Mouse (Mus musculus) intestine, embryonic 16.5 days (tissue): Measurements from ENCODE around the gene Gid8. TPM values are rescaled to one million over a fixed set of nuclear protein-coding genes. Genes with fewer than 3 reads are reported as not detected.

Experiments
- ATAC-seq: fragments of 200-750 bp; cut with Nextera tagmentation; 2 replicates; pipeline ENCODE4 v1.8.0; 2017; ENCODE audit warnings: moderate TSS enrichment, moderate library complexity
- H3K27ac ChIP-seq: fragments of 300-500 bp; sonication (generic); 2 replicates; pipeline ENCODE4 v1.5.1; 2014; ENCODE audit warnings: mild to moderate bottlenecking, low read length
- H3K27me3 ChIP-seq: fragments of 300-500 bp; sonication (generic); replicated peaks from 2 replicates; pipeline ENCODE4 v1.6.1; 2014; ENCODE audit warnings: low read length, control low read depth, mixed read lengths; ENCODE audit not compliant: control insufficient read depth, insufficient read depth
- H3K36me3 ChIP-seq: fragments of 300-500 bp; sonication (generic); 2 replicates; pipeline ENCODE4 v1.6.1; 2014; ENCODE audit warnings: low read length, control low read depth; ENCODE audit not compliant: control insufficient read depth, insufficient read depth
- H3K4me1 ChIP-seq: fragments of 300-500 bp; sonication (generic); 2 replicates; pipeline ENCODE4 v1.6.1; 2014; ENCODE audit warnings: low read length, control low read depth, mixed read lengths; ENCODE audit not compliant: control insufficient read depth, insufficient read depth
- H3K4me2 ChIP-seq: fragments of 300-500 bp; sonication (generic); 2 replicates; pipeline ENCODE4 v1.6.1; 2014; ENCODE audit warnings: low read depth, low read length, control low read depth
- H3K4me3 ChIP-seq: fragments of 300-500 bp; sonication (generic); 2 replicates; pipeline ENCODE4 v1.5.1; 2014; ENCODE audit warnings: mild to moderate bottlenecking, low read length
- H3K9ac ChIP-seq: fragments of 300-500 bp; sonication (generic); 2 replicates; pipeline ENCODE4 v1.6.1; 2014; ENCODE audit warnings: low read depth, low read length
- H3K9me3 ChIP-seq: fragments of 300-500 bp; sonication (generic); 2 replicates; pipeline ENCODE4 v1.6.1; 2016; ENCODE audit warnings: low read length, control low read depth; ENCODE audit not compliant: control insufficient read depth
- WGBS: fragments of 180-500 bp; shearing (Covaris S2); extraction: QIAGEN DNeasy Blood & Tissue Kit; methylation state at CpG from one replicate; pipeline ENCODE4 v1.1.7; 2014; 5-methylcytosine and 5-hydroxymethylcytosine counted together
- polyA plus RNA-seq: library from polyadenylated mRNA; unstranded; fragments of >200 nt; fragmentation: Nextera tagmentation; extraction: Ambion mirVana; gene quantifications from 2 replicates; pipeline ENCODE4 v1.2.1, GENCODE M21; 2015

Gene Gid8
- polyA plus RNA-seq, 1 experiment from 2014 or later = 54.4 TPM

DNA sequence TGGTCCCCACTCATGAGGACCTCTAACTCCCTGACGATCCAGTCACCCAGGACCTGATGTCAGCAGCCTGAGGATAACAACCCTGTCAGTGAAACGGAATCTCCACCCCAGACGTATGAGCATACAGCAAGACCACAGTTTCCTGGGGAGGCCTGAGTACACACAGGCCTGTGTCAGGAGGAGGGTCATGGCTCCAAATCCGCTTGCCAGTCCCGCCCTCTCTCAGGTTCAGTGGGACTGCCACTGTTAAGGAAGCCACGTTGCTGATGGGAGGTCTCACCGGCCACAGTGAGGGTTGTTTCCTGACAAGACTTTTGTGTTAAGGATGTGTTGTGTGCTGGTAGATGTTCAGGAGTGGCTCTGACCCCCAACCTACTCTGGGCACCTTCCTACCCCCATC lies 31.5 kb downstream of the Gid8 start:
- WGBS = 62% methylated on average over 7 of the region's 7 CpGs

DNA sequence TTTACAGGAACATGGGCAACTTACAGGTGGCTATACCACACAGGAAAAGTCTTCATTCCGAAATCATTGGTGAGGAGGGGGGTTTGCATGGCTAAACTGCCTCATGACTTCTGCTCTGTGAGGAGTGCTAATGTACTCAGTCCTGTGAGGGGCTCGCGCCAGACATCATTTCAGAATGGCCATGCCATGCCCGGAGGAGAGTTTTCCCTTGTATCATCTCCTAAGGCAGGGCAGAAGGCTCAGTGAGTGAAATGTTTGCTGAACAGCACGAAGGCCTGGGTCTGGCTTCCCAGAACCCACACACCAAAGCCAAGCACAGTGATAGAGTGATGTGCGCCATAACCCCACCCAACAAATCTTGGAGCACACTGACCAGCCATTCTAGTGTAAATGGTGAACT lies 32.9 kb downstream of the Gid8 start:
- H3K27me3 ChIP-seq = no peaks in the 10 kb centered on the region
- H3K27ac ChIP-seq = no peak overlapping the region
- no peak overlapping the region for H3K4me2 ChIP-seq
- no peak for ATAC-seq
- H3K4me1 ChIP-seq = no peaks in the 10 kb centered on the region
- 87% methylated on average over 6 of the region's 6 CpGs for WGBS
- no peak overlapping the region for H3K4me3 ChIP-seq
- no peaks in the 10 kb centered on the region for H3K9me3 ChIP-seq
- H3K36me3 ChIP-seq = no peaks in the 10 kb centered on the region
- no peak overlapping the region for H3K9ac ChIP-seq

More for the DNA sequence above, 31.5 kb downstream of the Gid8 start:
- Histone ChIP-seq H3K9me3 (no peaks in the 10 kb centered on the region), H3K4me1 (no peaks in the 10 kb centered on the region), H3K4me2 (no peak overlapping the region), H3K27ac (no peak overlapping the region), H3K27me3 (no peaks in the 10 kb centered on the region), H3K36me3 (no peaks in the 10 kb centered on the region), H3K4me3 (no peak overlapping the region), H3K9ac (no peak overlapping the region)
- ATAC-seq = no peak

DNA sequence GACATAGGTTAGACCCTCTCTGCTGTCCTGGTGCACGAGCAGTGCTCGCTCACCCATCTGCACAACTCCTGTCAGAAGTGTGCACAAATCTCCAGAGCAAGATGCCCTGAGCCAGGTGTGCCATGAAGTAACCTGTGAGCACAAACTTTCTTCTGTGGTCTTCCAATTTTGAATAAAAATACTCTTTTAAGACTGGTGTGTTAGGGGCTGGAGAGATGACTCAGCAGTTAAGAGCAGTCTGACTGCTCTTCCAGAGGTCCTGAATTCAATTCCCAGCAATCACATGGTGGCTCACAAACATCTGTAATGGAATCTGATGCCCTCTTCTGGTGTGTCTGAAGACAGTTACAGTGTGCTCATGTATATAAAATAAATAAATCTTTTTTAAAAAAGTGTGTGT lies 33.4 kb downstream of the Gid8 start:
- 86% methylated on average over 2 of the region's 2 CpGs for WGBS
- no peaks in the 10 kb centered on the region for H3K36me3 ChIP-seq
- ATAC-seq = no peak

DNA sequence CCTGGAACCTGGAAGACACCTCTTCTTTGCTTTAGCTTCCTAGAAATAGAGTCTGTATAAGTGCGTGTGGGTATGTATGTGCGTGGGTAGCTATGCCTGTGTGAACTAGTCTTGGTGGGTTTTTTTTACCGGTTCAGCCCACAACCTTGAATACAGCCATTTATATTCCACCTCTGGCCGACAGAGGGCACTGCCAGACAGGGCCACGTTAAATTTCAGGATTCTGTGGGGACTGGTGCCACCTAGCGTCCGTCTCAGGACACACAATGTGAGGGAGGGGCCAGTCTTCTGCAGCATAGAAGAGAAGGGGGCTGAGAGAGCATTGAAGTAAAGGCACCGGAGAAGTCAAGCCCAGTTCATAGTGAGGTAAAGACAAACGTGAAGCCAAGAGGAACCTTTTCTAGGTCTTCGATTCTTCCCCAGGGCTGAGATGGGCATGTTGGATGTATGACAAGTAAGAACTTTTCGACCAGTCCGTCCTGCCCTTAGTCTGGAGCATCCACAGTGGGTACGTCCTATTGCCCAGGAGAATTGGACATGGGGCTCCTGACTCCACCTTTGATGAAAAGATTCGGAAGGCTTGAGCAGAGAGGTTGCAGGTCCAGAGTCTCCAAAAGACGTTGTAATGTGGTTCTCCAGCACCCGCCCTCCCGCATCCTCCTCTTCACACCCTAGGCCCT lies 35.5 kb downstream of the Gid8 start:
- Histone ChIP-seq H3K27ac (no peak overlapping the region), H3K4me3 (no peak overlapping the region)
- 33% methylated on average over 17 of the region's 17 CpGs for WGBS

More for the DNA sequence above, 33.4 kb downstream of the Gid8 start:
- no peaks in the 10 kb centered on the region for H3K27me3 ChIP-seq
- H3K27ac ChIP-seq = no peak overlapping the region
- no peak overlapping the region for H3K4me3 ChIP-seq
- H3K4me1 ChIP-seq = no peaks in the 10 kb centered on the region
- no peak overlapping the region for H3K9ac ChIP-seq
- no peak overlapping the region for H3K4me2 ChIP-seq
- H3K9me3 ChIP-seq = no peaks in the 10 kb centered on the region

DNA sequence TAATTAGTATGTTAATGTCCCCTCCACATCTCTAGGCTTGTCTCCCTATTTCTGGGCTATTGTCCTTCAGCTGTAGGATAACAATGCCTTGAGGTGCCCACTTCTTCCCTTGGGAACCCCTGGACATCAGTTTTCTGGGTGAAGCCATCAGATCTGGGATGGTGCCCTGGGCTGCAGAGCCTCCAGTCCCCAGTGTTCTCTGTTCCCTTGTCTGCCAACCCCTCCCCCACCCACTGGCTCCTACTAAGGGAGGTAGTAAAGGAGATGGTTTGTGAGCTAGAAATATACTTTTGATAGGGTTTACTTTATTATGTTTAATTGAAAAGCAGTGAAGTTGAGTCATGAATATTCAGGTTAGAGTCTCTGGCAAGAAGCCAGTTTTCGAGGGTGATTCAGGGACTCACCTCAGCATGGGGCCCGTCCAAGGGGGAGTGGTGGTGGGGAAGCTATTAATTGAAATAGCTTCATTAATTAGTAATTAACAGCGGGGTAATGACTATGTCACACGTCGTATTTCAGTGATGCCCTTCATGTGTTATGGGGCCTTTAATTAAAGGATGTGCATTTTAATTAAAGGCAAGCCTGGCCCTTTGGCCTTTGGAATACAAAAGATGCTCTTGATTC lies 36.8 kb downstream of the Gid8 start:
- Histone ChIP-seq H3K4me3 (no peak overlapping the region), H3K9ac (no peak overlapping the region), H3K4me2 (no peak overlapping the region), H3K36me3 (no peaks in the 10 kb centered on the region), H3K9me3 (no peaks in the 10 kb centered on the region), H3K27me3 (no peaks in the 10 kb centered on the region), H3K4me1 (no peaks in the 10 kb centered on the region), H3K27ac (no peak overlapping the region)
- no peak for ATAC-seq
- 39% methylated on average over 5 of the region's 5 CpGs for WGBS

More for the DNA sequence above, 35.5 kb downstream of the Gid8 start:
- H3K9me3 ChIP-seq = no peaks in the 10 kb centered on the region
- H3K4me1 ChIP-seq = no peaks in the 10 kb centered on the region
- H3K4me2 ChIP-seq = no peak overlapping the region
- no peak overlapping the region for H3K9ac ChIP-seq
- H3K27me3 ChIP-seq = no peaks in the 10 kb centered on the region
- H3K36me3 ChIP-seq = no peaks in the 10 kb centered on the region
- ATAC-seq = peak; percentile 60

DNA sequence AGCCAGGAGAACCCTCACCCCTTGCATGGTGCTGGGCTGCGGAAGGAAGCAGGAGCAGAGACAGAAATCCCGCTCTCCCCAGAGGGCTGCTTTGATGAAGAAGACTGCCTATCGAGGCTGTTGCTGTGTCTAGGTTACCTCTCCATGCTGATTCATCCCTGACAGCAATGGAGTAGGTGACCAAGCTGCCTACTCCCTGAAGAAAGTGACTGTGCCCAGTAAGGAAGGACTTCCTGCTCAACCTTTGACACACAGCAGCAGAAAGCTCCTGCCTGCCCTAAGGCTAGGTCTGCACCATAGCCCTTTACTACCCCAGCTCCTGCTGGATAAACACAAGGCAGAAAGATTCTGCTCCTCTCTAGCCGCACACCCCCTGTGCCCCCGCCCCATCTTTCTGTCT lies 39.0 kb downstream of the Gid8 start:
- Histone ChIP-seq H3K4me2 (no peak overlapping the region), H3K4me3 (no peak overlapping the region), H3K9ac (no peak overlapping the region), H3K27ac (no peak overlapping the region), H3K9me3 (no peaks in the 10 kb centered on the region), H3K4me1 (no peaks in the 10 kb centered on the region), H3K36me3 (no peaks in the 10 kb centered on the region), H3K27me3 (no peaks in the 10 kb centered on the region)
- no peak for ATAC-seq
- WGBS = 46% methylated on average over 5 of the region's 5 CpGs

DNA sequence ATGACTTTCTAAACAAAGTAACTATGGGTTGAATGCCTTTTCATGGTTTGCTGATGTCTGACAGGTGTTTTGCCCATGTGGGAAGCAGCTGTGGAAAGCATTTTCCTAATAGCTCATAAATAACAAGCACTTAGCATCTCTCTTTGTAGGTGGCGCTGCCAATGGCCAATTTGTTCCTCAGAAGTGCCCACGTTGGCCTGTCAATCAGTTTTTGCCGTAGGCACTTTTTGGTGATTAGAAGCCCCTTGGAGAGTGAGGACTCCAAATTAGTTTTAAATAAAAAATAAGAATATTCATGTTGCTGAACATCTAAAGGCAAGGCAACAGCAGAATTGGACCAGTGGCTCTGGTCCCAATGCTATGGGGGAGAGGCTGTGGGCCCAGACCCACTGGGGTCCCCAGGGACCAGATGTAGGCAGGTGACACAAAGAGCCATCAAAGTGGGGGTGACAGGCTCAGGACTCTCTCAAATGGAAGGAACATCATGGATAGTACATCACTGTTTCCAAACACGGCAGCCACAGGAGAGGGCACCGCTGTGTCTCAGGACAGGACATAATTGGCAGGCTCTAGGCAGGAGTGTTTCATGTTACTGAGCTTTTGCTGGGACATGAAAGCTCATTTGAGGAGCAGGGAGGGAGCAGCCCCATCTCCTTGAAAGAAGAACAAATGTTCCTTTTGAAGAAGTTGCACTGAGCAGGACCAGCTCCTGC lies 45.2 kb downstream of the Gid8 start:
- Histone ChIP-seq H3K27me3 (no peaks in the 10 kb centered on the region; the same call in 1 of the 2 replicates), H3K9me3 (no peaks in the 10 kb centered on the region), H3K4me1 (no peaks in the 10 kb centered on the region), H3K9ac (no peak overlapping the region), H3K4me3 (no peak overlapping the region), H3K36me3 (no peaks in the 10 kb centered on the region), H3K27ac (no peak overlapping the region), H3K4me2 (no peak overlapping the region)
- 79% methylated on average over 5 of the region's 5 CpGs for WGBS
- no peak for ATAC-seq

DNA sequence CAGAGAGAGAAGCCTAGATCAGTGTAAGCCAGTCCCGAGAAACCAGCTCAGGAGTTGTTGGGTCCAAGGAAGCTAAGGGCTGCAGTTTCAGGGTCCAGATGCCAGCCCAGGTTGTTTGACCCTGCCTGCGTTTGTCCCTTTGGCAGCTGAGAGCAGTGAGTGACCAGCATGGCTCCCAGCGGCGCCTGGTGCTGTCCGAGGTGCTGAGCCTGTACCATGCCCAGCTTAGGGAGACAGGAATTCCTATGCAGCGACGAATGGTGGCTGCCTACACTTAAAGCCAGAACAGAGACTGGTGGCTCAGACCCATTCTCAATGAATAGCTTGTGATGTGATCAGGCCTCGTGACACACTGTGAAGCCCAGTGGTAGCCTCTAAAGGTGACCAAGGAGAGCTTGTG lies 46.0 kb downstream of the Gid8 start:
- 2% methylated on average over 8 of the region's 8 CpGs for WGBS
- no peaks in the 10 kb centered on the region; the same call in 1 of the 2 replicates for H3K27me3 ChIP-seq
- no peak overlapping the region for H3K27ac ChIP-seq
- no peaks in the 10 kb centered on the region for H3K9me3 ChIP-seq
- H3K4me1 ChIP-seq = no peaks in the 10 kb centered on the region
- ATAC-seq = no peak
- no peak overlapping the region for H3K4me2 ChIP-seq
- no peak overlapping the region for H3K9ac ChIP-seq
- H3K36me3 ChIP-seq = no peaks in the 10 kb centered on the region
- H3K4me3 ChIP-seq = no peak overlapping the region

DNA sequence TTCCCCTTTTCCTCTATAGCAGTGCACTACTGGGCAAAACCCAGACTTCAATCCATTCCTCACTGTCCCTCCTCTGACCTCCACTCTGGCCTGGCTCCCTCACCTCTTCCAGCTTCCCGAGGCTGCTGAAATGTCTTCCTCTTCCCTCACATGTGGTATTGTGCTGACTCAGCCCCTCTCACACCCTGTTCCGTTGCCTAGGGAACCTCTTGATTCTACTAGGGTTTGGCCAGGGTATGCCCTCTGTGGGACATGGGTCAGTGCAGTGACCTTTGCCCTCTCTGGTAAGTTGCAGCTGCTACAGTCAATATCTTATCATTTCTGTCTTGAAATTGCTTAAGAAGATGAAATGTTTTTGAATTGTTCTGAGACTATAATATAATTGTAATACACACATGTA lies 46.9 kb downstream of the Gid8 start:
- H3K4me3 ChIP-seq = no peak overlapping the region
- no peak overlapping the region for H3K9ac ChIP-seq
- no peaks in the 10 kb centered on the region for H3K4me1 ChIP-seq
- no peak for ATAC-seq
- H3K27me3 ChIP-seq = no peaks in the 10 kb centered on the region; the same call in 1 of the 2 replicates
- H3K36me3 ChIP-seq = no peaks in the 10 kb centered on the region
- H3K27ac ChIP-seq = no peak overlapping the region
- no peak overlapping the region for H3K4me2 ChIP-seq
- WGBS = 39% methylated on average over 2 of the region's 2 CpGs
- no peaks in the 10 kb centered on the region for H3K9me3 ChIP-seq
